Mouse (Mus musculus): ENCODE results near the gene Nfkbil1. TPM values are rescaled to one million over a fixed set of nuclear protein-coding genes. Genes with fewer than 3 reads are reported as not detected.
A peak's percentile ranks its signal among the peaks of the same experiment; 100 is the strongest.

Nfkbil1 gene
- polyA plus RNA-seq, 2 experiments: 1.3 to 4.2 TPM

GRCm38 (mm10) chr17:35222299-35222698 is 13.3 kb downstream of the Nfkbil1 start:
- DNase-seq (ENCODE audit: low read depth in 3 of 3, low spot score in 3 of 3) (no peak), ATAC-seq (ENCODE audit: insufficient read depth) (no peak)
- Histone ChIP-seq H3K9me3 (ENCODE audit: control insufficient read depth, low read length) (no peaks in the 10 kb centered on the region), H3K4me1 (replicated peaks; ENCODE audit: control insufficient read depth in 2 of 2, insufficient read depth in 2 of 2, low read length in 1 of 2) (peaks cover 0 to 9% of the 10 kb centered on the region in 2 experiments; a peak in 1 of 4 replicates), H3K4me3 (ENCODE audit: insufficient read depth in 1 of 2, low read depth in 2 of 2, low read length in 2 of 2) (no peak overlapping the region), H3K4me2 (ENCODE audit: low read depth) (no peak overlapping the region), H3K36me3 (replicated peaks; ENCODE audit: control insufficient read depth, insufficient read depth, low read depth) (no peaks in the 10 kb centered on the region; the same call in 1 of the 2 replicates), H3K9ac (replicated peaks) (no peak overlapping the region), H3K27me3 (ENCODE audit: control insufficient read depth, insufficient read depth, low read length) (no peaks in the 10 kb centered on the region), H3K27ac (no peak overlapping the region)
- no peak for TF ChIP-seq EP300 (IDR thresholded peaks at IDR 0.05; ENCODE audit: low read depth)
- no peak for TF ChIP-seq CTCF (IDR thresholded peaks at IDR 0.05; ENCODE audit: low read depth)
- WGBS (ENCODE audit: insufficient replicate concordance): 39% methylated on average over 6 of the region's 6 CpGs

GRCm38 (mm10) chr17:35220156-35220952 is 15.2 kb downstream of the Nfkbil1 start, which contains the start of gene Gm16181:
TSS of gene Gm16181 (plus strand) at chr17:35220834.
- WGBS (ENCODE audit: insufficient replicate concordance): 55% methylated on average over 28 of the region's 28 CpGs
- H3K9ac ChIP-seq (replicated peaks): no peak within 1 kb of the TSS
- H3K4me2 ChIP-seq (ENCODE audit: low read depth): no peak within 1 kb of the TSS

GRCm38 (mm10) chr17:35219601-35220041 is 16.0 kb downstream of the Nfkbil1 start:
- Histone ChIP-seq H3K9me3 (ENCODE audit: control insufficient read depth, low read length) (no peaks in the 10 kb centered on the region), H3K4me2 (ENCODE audit: low read depth) (no peak overlapping the region), H3K4me1 (replicated peaks; ENCODE audit: control insufficient read depth in 2 of 2, insufficient read depth in 2 of 2, low read length in 1 of 2) (peaks cover 0 to 9% of the 10 kb centered on the region in 2 experiments; a peak in 1 of 4 replicates), H3K4me3 (ENCODE audit: insufficient read depth in 1 of 2, low read depth in 2 of 2, low read length in 2 of 2) (no peak overlapping the region), H3K27ac (no peak overlapping the region), H3K9ac (replicated peaks) (no peak overlapping the region), H3K36me3 (replicated peaks; ENCODE audit: control insufficient read depth, insufficient read depth, low read depth) (no peaks in the 10 kb centered on the region; the same call in 1 of the 2 replicates), H3K27me3 (ENCODE audit: control insufficient read depth, insufficient read depth, low read length) (no peaks in the 10 kb centered on the region)
- WGBS (ENCODE audit: insufficient replicate concordance): 16% methylated on average over 6 of the region's 6 CpGs
- ATAC-seq (ENCODE audit: insufficient read depth) (no peak), DNase-seq (ENCODE audit: low read depth in 3 of 3, low spot score in 3 of 3) (no peak)
- TF ChIP-seq CTCF (IDR thresholded peaks at IDR 0.05; ENCODE audit: low read depth) (no peak), EP300 (IDR thresholded peaks at IDR 0.05; ENCODE audit: low read depth) (no peak)

More at GRCm38 (mm10) chr17:35220156-35220952, 15.2 kb downstream of the Nfkbil1 start, which contains the start of gene Gm16181:
- Histone ChIP-seq H3K4me1 (replicated peaks; ENCODE audit: control insufficient read depth in 2 of 2, insufficient read depth in 2 of 2, low read length in 1 of 2) (peaks cover 0 to 9% of the 10 kb centered on the region in 2 experiments; a peak in 1 of 4 replicates), H3K36me3 (replicated peaks; ENCODE audit: control insufficient read depth, insufficient read depth, low read depth) (no peaks in the 10 kb centered on the region; the same call in 1 of the 2 replicates), H3K27ac (no peak within 1 kb of the TSS), H3K4me3 (ENCODE audit: insufficient read depth in 1 of 2, low read depth in 2 of 2, low read length in 2 of 2) (no peak within 1 kb of the TSS), H3K27me3 (ENCODE audit: control insufficient read depth, insufficient read depth, low read length) (no peaks in the 10 kb centered on the region), H3K9me3 (ENCODE audit: control insufficient read depth, low read length) (no peaks in the 10 kb centered on the region)
- TF ChIP-seq CTCF (IDR thresholded peaks at IDR 0.05; ENCODE audit: low read depth) (no peak), EP300 (IDR thresholded peaks at IDR 0.05; ENCODE audit: low read depth) (no peak)
- ATAC-seq (ENCODE audit: insufficient read depth) (no peak), DNase-seq (ENCODE audit: low read depth in 3 of 3, low spot score in 3 of 3) (no peak)

- DNase-seq (ENCODE audit: low read depth in 3 of 3, low spot score in 3 of 3): no peak
- Histone ChIP-seq H3K36me3 (replicated peaks; ENCODE audit: control insufficient read depth, insufficient read depth, low read depth) (no peaks in the 10 kb centered on the region; the same call in 1 of the 2 replicates), H3K27ac (no peak overlapping the region), H3K27me3 (ENCODE audit: control insufficient read depth, insufficient read depth, low read length) (no peaks in the 10 kb centered on the region), H3K4me1 (replicated peaks; ENCODE audit: control insufficient read depth in 2 of 2, insufficient read depth in 2 of 2, low read length in 1 of 2) (peaks cover 0 to 9% of the 10 kb centered on the region in 2 experiments; a peak in 1 of 4 replicates), H3K9me3 (ENCODE audit: control insufficient read depth, low read length) (no peaks in the 10 kb centered on the region), H3K9ac (replicated peaks) (no peak overlapping the region), H3K4me3 (ENCODE audit: insufficient read depth in 1 of 2, low read depth in 2 of 2, low read length in 2 of 2) (no peak overlapping the region), H3K4me2 (ENCODE audit: low read depth) (no peak overlapping the region)
- WGBS (ENCODE audit: insufficient replicate concordance): 11% methylated on average over 18 of the region's 18 CpGs
- TF ChIP-seq EP300 (IDR thresholded peaks at IDR 0.05; ENCODE audit: low read depth) (peak; percentile 5; the same call in 1 of the 2 replicates), CTCF (IDR thresholded peaks at IDR 0.05; ENCODE audit: low read depth) (no peak)
- ATAC-seq (ENCODE audit: insufficient read depth): peak; percentile 48; the same call in 1 of the 2 replicates
These were observed 16.9 kb downstream of the Nfkbil1 start for GRCm38 (mm10) chr17:35218516-35219193.
